Mouse (Mus musculus): ENCODE measurements around the gene Ctbp2.

GRCm38 (mm10) chr7:133024694-133025093, 99.5 kb downstream of the Ctbp2 start:
- TF ChIP-seq ZNF384 (IDR thresholded peaks at IDR 0.05; ENCODE audit: low read depth, low read length) (no peak), ZC3H11A (IDR thresholded peaks at IDR 0.05; ENCODE audit: borderline replicate concordance, low read depth, low read length) (no peak), HCFC1 (IDR thresholded peaks at IDR 0.05; ENCODE audit: borderline replicate concordance, insufficient read depth, low read length) (no peak)
